ENCODE assay signal across 8 mouse cellular contexts in the genomic region with DNA sequence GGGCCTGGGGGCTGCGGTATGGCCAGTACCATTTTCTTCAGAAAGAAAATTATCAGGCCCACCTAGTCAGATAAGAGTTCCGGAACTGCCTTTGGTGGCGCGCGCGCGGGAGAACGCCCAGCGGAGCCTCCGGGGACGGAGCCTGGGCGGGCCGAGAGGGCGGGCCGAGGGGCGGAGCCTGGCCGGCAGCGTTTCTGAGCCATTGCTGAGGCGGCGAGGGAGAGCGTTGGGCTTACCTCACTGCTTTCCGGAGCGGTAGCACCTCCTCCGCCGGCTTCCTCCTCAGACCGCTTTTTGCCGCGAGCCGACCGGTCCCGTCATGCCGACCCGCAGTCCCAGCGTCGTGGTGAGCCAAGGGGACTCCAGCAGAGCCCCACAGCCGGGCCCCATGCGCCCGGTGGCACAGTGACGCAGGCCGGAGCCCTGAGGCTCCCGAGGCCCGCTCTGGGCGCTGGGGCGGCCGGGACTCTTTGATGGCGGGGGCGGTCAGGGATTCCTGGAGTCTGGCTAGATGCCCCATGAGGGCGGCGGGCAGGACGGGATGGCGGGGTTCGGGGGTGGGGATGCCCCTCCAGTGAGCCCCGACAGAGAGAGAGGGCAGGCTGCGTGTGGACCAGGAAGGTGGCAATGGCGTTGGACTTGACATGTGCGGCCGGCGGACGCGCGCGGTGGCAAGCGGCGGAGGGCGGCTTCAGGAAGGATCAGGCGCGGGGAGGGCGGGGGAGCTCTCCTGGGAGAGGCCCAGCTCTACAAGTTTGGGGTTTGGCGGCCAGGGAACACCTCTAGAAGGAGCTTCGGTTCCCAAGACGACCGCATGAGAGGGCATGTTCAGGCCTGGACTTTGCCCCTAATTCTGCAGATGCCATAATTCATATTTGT. TPM values are rescaled to one million over a fixed set of nuclear protein-coding genes. Genes with fewer than 3 reads are reported as not detected.
DNase-seq lines count a peak whose midpoint lies in the region; ATAC-seq and TF ChIP-seq lines count a peak whose summit lies in the region.

Gene Hprt (plus strand): TSS at position 233 of the 879 bp plus-strand sequence.

- ATAC-seq in embryonic facial prominence, embryonic 11.5 days (replicated peaks; ENCODE audit: insufficient number of reproducible peaks, low FRiP score, low TSS enrichment, low read depth), result peak; percentile 93
- ATAC-seq in granulocyte monocyte progenitor cell, adult 5-6 weeks (replicated peaks; ENCODE audit: poor library complexity, severe bottlenecking), result peak; percentile 96
- peak; percentile 77; the same call in 1 of the 2 replicates for ATAC-seq in limb, embryonic 11.5 days (ENCODE audit: insufficient number of reproducible peaks, low FRiP score, low TSS enrichment, low read depth)
- ATAC-seq in midbrain, embryonic 13.5 days, result peak; percentile 98

- H3K4me2 ChIP-seq in embryonic facial prominence, embryonic 11.5 days (ENCODE audit: low read depth, low read length), result peak within 1 kb of the TSS; percentile 46
- peak within 1 kb of the TSS; percentile 49 for H3K4me2 ChIP-seq in limb, embryonic 11.5 days (ENCODE audit: low read depth, severe bottlenecking)
- peak within 1 kb of the TSS; percentile 54 for H3K4me2 ChIP-seq in midbrain, embryonic 13.5 days (replicated peaks)

- peak; percentile 82 for DNase-seq in layer of hippocampus, adult 11-12 months (ENCODE audit: low spot score)
- no peak for DNase-seq in layer of hippocampus, adult 9-10 months (ENCODE audit: low spot score)
- DNase-seq in embryonic facial prominence, embryonic 11.5 days (ENCODE audit: low spot score), result peak; percentile 83
- peak; percentile 76 for DNase-seq in kidney, adult 11 months
- DNase-seq in limb, embryonic 11.5 days (ENCODE audit: low spot score), result peak; percentile 84

- no peaks in the 10 kb centered on the region for H3K27me3 ChIP-seq in embryonic facial prominence, embryonic 11.5 days (ENCODE audit: control insufficient read depth, insufficient read depth, low read length)
- H3K27me3 ChIP-seq in limb, embryonic 11.5 days (ENCODE audit: control insufficient read depth, insufficient read depth, low read length), result no peaks in the 10 kb centered on the region
- H3K27me3 ChIP-seq in midbrain, embryonic 13.5 days, result no peaks in the 10 kb centered on the region
- H3K27me3 ChIP-seq in small intestine, adult 2 months (ENCODE audit: control insufficient read depth, insufficient read depth, low read length), result no peaks in the 10 kb centered on the region

- no peaks in the 10 kb centered on the region for H3K36me3 ChIP-seq in embryonic facial prominence, embryonic 11.5 days (replicated peaks; ENCODE audit: control insufficient read depth, insufficient read depth, low read depth, low read length)
- no peaks in the 10 kb centered on the region for H3K36me3 ChIP-seq in limb, embryonic 11.5 days (ENCODE audit: control insufficient read depth, insufficient read depth, low read length)
- no peaks in the 10 kb centered on the region for H3K36me3 ChIP-seq in midbrain, embryonic 13.5 days
- H3K36me3 ChIP-seq in small intestine, adult 2 months (ENCODE audit: control insufficient read depth, insufficient read depth, low read length), result no peaks in the 10 kb centered on the region

- TF ChIP-seq CTCF in small intestine, adult 2 months (IDR thresholded peaks at IDR 0.05; ENCODE audit: extremely low read depth, insufficient read length, insufficient replicate concordance, low read depth, low read length), result no peak

- no peaks in the 10 kb centered on the region for H3K9me3 ChIP-seq in embryonic facial prominence, embryonic 11.5 days (replicated peaks; ENCODE audit: control insufficient read depth, low read length)
- no peaks in the 10 kb centered on the region for H3K9me3 ChIP-seq in limb, embryonic 11.5 days (ENCODE audit: control insufficient read depth, low read length)
- no peaks in the 10 kb centered on the region for H3K9me3 ChIP-seq in midbrain, embryonic 13.5 days

- TF ChIP-seq POLR2A in small intestine, adult 2 months (IDR thresholded peaks at IDR 0.05; ENCODE audit: low read depth, low read length), result peak; percentile 75

- peak within 1 kb of the TSS; percentile 75 for H3K27ac ChIP-seq in embryonic facial prominence, embryonic 11.5 days (replicated peaks; ENCODE audit: low read depth, low read length)
- peak within 1 kb of the TSS; percentile 57; the same call in 1 of the 2 replicates for H3K27ac ChIP-seq in limb, embryonic 11.5 days (replicated peaks; ENCODE audit: low read depth, low read length)
- H3K27ac ChIP-seq in midbrain, embryonic 13.5 days, result peak within 1 kb of the TSS; percentile 91
- peak within 1 kb of the TSS; percentile 89 for H3K27ac ChIP-seq in small intestine, adult 2 months (ENCODE audit: insufficient read depth, low read depth, low read length)

- H3K4me1 ChIP-seq in embryonic facial prominence, embryonic 11.5 days (ENCODE audit: control insufficient read depth, insufficient read depth, low read length), result no peaks in the 10 kb centered on the region
- no peaks in the 10 kb centered on the region for H3K4me1 ChIP-seq in limb, embryonic 11.5 days (ENCODE audit: control insufficient read depth, insufficient read depth, low read length)
- H3K4me1 ChIP-seq in midbrain, embryonic 13.5 days (replicated peaks), result peaks cover 11% of the 10 kb centered on the region
- peaks cover 1% of the 10 kb centered on the region; the same call in 1 of the 2 replicates for H3K4me1 ChIP-seq in small intestine, adult 2 months (ENCODE audit: control insufficient read depth, insufficient read depth, insufficient read length, low read length)

- 16% methylated on average over 71 of the region's 72 CpGs for WGBS in embryonic facial prominence, embryonic 11.5 days
- 13% methylated on average over 66 of the region's 72 CpGs for WGBS in limb, embryonic 11.5 days
- WGBS in midbrain, embryonic 13.5 days, result 21% methylated on average over 72 of the region's 72 CpGs
- 15% methylated on average over 72 of the region's 72 CpGs for WGBS in small intestine, adult 2 months

- peak within 1 kb of the TSS; percentile 62 for H3K4me3 ChIP-seq in embryonic facial prominence, embryonic 11.5 days (ENCODE audit: low read depth, low read length)
- peak within 1 kb of the TSS; percentile 44 for H3K4me3 ChIP-seq in limb, embryonic 11.5 days (ENCODE audit: low read depth, low read length)
- peak within 1 kb of the TSS; percentile 59 for H3K4me3 ChIP-seq in midbrain, embryonic 13.5 days (replicated peaks)
- peak within 1 kb of the TSS; percentile 100 for H3K4me3 ChIP-seq in small intestine, adult 2 months (ENCODE audit: low read depth, low read length)

- H3K9ac ChIP-seq in embryonic facial prominence, embryonic 11.5 days (replicated peaks; ENCODE audit: low read length), result peak within 1 kb of the TSS; percentile 75
- peak within 1 kb of the TSS; percentile 58 for H3K9ac ChIP-seq in limb, embryonic 11.5 days (ENCODE audit: low read length)
- H3K9ac ChIP-seq in midbrain, embryonic 13.5 days (replicated peaks), result peak within 1 kb of the TSS; percentile 81

RNA-seq across cellular contexts. Expression of gene Hprt, which starts in this region (rescaled TPM):
- polyA plus RNA-seq in embryonic facial prominence, embryonic 11.5 days (2014; fragmentation: Nextera tagmentation; extraction: Ambion mirVana), result 84.5 and 85.6 TPM in 2 replicates
- total RNA-seq in granulocyte monocyte progenitor cell, adult 5-6 weeks (2014; fragmentation: Nextera tagmentation), result 260 and 308 TPM in 2 replicates
- 398 and 447 TPM in 2 replicates for total RNA-seq in granulocyte monocyte progenitor cell, adult 5-6 weeks (2017)
- polyA plus RNA-seq in limb, embryonic 11.5 days (2014; fragmentation: Nextera tagmentation; extraction: Ambion mirVana), result 82.2 and 87.1 TPM in 2 replicates
- 57.4 and 62.6 TPM in 2 replicates for polyA plus RNA-seq in midbrain, embryonic 13.5 days (2015; fragmentation: Nextera tagmentation; extraction: Ambion mirVana)
- 1.0 and 2.4 TPM in 2 replicates for polyA plus RNA-seq in small intestine, adult 2 months (2012; rRNA removed)

Comparison
In these comparisons a context has a peak if more than half of its experiments do, and no peak if none do; other contexts are left out.
1. RNA of gene Hprt (polyA plus RNA-seq): 82.2 to 87.1 TPM in limb, embryonic 11.5 days, 84.5 to 85.6 TPM in embryonic facial prominence, embryonic 11.5 days and 57.4 to 62.6 TPM in midbrain, embryonic 13.5 days; 1.0 to 2.4 TPM in small intestine, adult 2 months; every median in the first group is over 10 times any median in the second.
2. H3K4me3 ChIP-seq: peak in every context shown above with its lines; median percentile 100 in small intestine, adult 2 months; 62 in embryonic facial prominence, embryonic 11.5 days; 59 in midbrain, embryonic 13.5 days; 44 in limb, embryonic 11.5 days.
3. Peak in every context shown above with its lines, with median percentiles within 50 percentile points of each other: ATAC-seq, H3K27ac ChIP-seq, H3K4me2 ChIP-seq and H3K9ac ChIP-seq.